Mouse (Mus musculus): Measurements from ENCODE around the gene Sema6b. TPM values are rescaled to one million over a fixed set of nuclear protein-coding genes. Genes with fewer than 3 reads are reported as not detected.

Gene Sema6b
- polyA plus RNA-seq, 1 experiment from 2014 or later, result 12.7 TPM

DNA sequence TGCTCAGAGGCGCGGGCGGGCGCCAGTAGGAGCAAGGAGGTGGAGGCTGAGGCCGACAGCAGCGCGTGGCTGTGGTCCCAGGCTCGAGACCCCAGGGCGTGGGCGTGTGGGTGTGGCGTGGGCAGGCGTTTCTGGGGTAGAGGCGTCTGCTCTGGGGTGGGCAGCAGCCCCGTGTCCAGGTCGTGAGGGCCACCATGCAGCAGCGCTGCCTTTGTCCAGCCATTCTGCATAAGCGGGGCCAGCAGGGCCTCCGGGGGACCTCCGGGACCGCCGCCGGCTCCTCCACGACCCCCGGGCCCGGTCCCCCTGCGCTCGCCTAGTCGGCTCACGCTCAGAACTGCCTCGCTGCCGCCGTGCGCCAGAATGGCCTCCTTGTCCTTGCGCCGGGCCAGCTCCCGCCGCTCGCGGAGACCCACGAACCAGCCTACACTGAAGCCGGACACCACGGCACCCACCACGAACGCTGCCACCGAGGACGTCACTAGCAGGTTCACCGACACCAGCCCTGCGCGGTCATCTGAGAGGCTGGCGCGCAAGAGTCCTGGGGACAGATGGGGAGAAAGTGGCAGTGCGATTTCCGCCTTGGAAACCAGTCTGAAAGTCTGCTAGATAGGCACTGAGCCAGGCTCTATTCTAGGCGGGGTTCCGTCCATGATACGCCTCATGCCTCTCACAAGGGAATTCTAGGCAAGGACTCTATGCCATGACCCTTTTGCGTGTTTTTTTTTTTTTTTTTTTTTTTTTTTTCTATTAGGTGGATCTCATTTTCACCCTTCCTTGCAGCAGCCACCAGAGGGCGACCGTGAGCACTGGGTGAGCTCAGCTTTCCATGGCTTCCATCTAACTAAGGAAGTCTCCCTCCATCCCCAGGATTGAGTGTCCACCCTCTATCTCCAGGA, 15.5 kb downstream of the Sema6b start:
- H3K27me3 ChIP-seq (replicated peaks; ENCODE audit: control insufficient read depth, insufficient read depth, low read length), result peaks cover 38% of the 10 kb centered on the region
- H3K9me3 ChIP-seq (ENCODE audit: control insufficient read depth, low read length), result peaks cover 14% of the 10 kb centered on the region
- ATAC-seq, result no peak
- H3K4me3 ChIP-seq (ENCODE audit: low read length), result peak overlapping the region; percentile 24; the same call in 1 of the 2 replicates
- peak overlapping the region; percentile 31; the same call in 1 of the 2 replicates for H3K9ac ChIP-seq (ENCODE audit: low read depth, low read length)
- peaks cover 3% of the 10 kb centered on the region; the same call in 1 of the 2 replicates for H3K4me1 ChIP-seq (ENCODE audit: control insufficient read depth, insufficient read depth, low read depth, low read length)
- H3K27ac ChIP-seq (ENCODE audit: low read depth, low read length), result no peak overlapping the region
- peaks cover 52% of the 10 kb centered on the region for H3K36me3 ChIP-seq (ENCODE audit: control insufficient read depth, insufficient read depth, low read length)
- peak overlapping the region; percentile 44 for H3K4me2 ChIP-seq (ENCODE audit: low read length)
- whole genome bisulfite sequencing, result 11% methylated on average over 57 of the region's 59 CpGs

DNA sequence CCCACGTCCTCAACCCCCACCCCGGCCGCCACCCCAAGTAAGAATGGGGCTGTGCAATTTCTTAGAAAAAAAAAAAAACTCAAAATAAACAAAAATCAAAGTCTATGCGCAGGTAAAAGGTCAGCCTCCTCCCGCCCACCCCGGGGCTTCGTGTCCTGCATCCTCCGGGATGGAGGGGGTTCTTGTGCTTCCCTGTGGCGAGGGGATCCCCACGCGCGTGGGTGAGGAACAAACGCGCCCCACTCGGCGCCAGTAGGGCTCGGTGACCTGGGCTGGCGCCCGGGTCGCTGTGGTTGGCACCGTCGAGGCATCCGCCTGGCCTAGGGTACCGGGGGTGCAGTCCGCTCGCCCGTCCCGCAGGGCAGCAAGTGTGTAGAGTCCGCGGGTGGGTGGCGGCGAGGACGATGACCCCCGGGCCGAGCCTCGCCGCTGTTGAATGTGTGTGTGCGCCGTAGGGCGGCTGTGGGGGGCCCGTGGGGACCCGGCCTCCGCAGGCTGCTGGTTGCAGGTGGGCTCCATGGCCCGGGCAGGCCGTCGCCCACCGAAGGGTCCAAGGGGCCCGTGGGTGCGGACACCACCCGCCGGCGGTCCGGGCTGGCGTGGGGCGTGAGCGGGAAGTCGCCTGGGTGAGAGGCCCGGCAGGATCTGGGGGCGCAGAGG, 16.3 kb downstream of the Sema6b start:
- no peak overlapping the region for H3K9ac ChIP-seq (ENCODE audit: low read depth, low read length)
- H3K9me3 ChIP-seq (ENCODE audit: control insufficient read depth, low read length), result peaks cover 14% of the 10 kb centered on the region
- 0 out of 2 replicates have a peak overlapping the region, but pooled peaks have one; percentile 24 for H3K4me3 ChIP-seq (ENCODE audit: low read length)
- WGBS, result 42% methylated on average over 58 of the region's 59 CpGs
- H3K4me2 ChIP-seq (ENCODE audit: low read length), result peak overlapping the region; percentile 44
- H3K4me1 ChIP-seq (ENCODE audit: control insufficient read depth, insufficient read depth, low read depth, low read length), result peaks cover 3% of the 10 kb centered on the region; the same call in 1 of the 2 replicates
- H3K27ac ChIP-seq (ENCODE audit: low read depth, low read length), result no peak overlapping the region
- H3K36me3 ChIP-seq (ENCODE audit: control insufficient read depth, insufficient read depth, low read length), result peaks cover 47% of the 10 kb centered on the region
- no peak for ATAC-seq
- peaks cover 43% of the 10 kb centered on the region for H3K27me3 ChIP-seq (replicated peaks; ENCODE audit: control insufficient read depth, insufficient read depth, low read length)

DNA sequence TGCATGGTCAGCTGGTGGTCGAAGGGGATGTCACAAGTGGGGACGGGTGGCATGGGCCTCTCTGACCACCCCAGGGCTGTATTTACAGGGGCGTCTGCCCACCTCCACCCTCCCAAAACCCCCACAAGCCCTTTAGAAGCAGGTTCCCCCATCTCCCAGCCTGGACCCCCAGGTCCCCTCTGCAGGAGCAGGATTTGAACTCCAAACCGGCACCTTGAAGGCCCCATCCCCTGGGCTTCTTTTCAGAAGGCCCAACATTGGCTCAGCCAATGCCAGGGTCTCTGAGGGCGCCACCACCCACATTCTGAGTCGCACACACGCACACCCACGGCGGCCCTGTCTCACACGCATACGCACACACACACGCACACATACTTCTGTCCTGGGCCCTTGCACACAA, 17.0 kb downstream of the Sema6b start:
- peaks cover 49% of the 10 kb centered on the region for H3K27me3 ChIP-seq (replicated peaks; ENCODE audit: control insufficient read depth, insufficient read depth, low read length)
- peaks cover 47% of the 10 kb centered on the region for H3K36me3 ChIP-seq (ENCODE audit: control insufficient read depth, insufficient read depth, low read length)

DNA sequence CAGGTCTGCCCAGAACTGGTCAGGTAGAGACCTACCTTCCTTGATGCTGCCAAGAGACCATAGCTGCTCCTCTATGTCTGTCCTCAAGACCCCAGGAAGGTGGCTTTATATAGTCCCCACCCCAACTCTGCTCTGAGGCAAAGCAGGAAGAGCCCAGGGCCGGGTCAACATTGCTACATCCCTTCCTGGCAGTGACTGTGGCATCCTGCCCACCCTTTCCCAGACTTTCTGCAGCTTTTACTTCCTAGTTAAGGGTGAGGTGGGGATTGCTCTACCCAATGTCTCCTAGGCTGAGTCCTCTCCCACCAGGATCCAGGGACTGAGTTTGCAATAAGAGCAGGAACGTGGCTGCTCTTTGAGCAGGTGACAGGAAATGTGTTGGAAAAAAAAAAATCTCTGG, 18.3 kb downstream of the Sema6b start, which contains the start of gene Lrg1:
Lrg1 (minus strand) TSS at position 176 of the 400 bp plus-strand sequence.
- no peak for ATAC-seq
- peaks cover 49% of the 10 kb centered on the region for H3K27me3 ChIP-seq (replicated peaks; ENCODE audit: control insufficient read depth, insufficient read depth, low read length)
- WGBS, result 55% methylated on average over 2 of the region's 2 CpGs

More for the DNA sequence above, 17.0 kb downstream of the Sema6b start:
- H3K27ac ChIP-seq (ENCODE audit: low read depth, low read length), result no peak overlapping the region
- WGBS, result 88% methylated on average over 12 of the region's 12 CpGs
- peaks cover 3% of the 10 kb centered on the region; the same call in 1 of the 2 replicates for H3K4me1 ChIP-seq (ENCODE audit: control insufficient read depth, insufficient read depth, low read depth, low read length)
- H3K4me2 ChIP-seq (ENCODE audit: low read length), result no peak overlapping the region
- H3K9me3 ChIP-seq (ENCODE audit: control insufficient read depth, low read length), result peaks cover 14% of the 10 kb centered on the region
- H3K9ac ChIP-seq (ENCODE audit: low read depth, low read length), result no peak overlapping the region
- no peak overlapping the region for H3K4me3 ChIP-seq (ENCODE audit: low read length)
- ATAC-seq, result no peak

DNA sequence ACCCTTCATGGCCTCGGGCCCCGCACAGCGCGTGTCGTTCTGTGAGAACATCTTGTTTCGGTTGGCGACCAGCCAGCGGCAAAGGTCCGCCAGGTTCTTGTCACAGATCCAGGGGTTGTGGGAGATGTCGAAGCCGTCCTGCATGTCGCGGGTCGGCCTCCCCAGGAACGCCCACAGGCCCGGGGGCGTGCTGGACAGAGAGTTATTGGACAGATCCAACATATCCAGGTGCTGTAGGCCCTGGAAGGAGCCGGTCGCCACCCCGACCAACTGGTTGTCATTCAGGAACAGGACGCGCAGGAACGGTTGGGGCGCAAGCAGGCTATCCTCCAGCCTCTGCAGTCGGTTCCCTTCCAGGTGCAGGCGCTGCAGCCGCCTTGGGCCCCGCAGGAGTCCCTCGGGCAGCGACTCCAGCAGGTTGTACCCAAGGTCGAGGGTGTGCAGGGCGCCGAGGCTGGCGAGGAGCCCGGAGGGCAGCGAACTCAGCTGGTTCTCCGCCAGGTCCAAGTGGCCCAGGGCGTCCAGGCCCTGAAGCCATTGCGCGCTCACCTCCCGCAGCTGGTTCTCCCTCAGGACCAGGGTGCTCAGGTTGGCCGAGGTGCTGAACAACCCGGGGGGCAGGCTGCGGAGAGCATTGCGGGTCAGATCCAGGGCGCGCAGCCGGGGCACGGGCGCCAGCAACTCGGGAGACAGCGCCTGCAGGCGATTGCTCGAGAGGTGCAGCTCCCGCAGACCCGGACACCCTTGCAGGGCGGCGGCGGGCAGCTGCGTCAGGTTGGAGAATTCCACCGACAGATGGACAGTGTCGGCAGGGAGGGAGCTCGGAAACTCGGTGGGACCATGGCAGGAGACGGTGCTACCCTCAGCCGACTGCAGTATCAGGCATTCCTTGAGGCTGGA, 19.9 kb downstream of the Sema6b start:
- H3K4me1 ChIP-seq (ENCODE audit: control insufficient read depth, insufficient read depth, low read depth, low read length), result peaks cover 8% of the 10 kb centered on the region
- peaks cover 25% of the 10 kb centered on the region for H3K36me3 ChIP-seq (ENCODE audit: control insufficient read depth, insufficient read depth, low read length)
- WGBS, result 10% methylated on average over 66 of the region's 66 CpGs
- no peak overlapping the region for H3K4me3 ChIP-seq (ENCODE audit: low read length)
- peaks cover 14% of the 10 kb centered on the region for H3K9me3 ChIP-seq (ENCODE audit: control insufficient read depth, low read length)
- no peak for ATAC-seq
- H3K27ac ChIP-seq (ENCODE audit: low read depth, low read length), result no peak overlapping the region
- no peak overlapping the region; the same call in 1 of the 2 replicates for H3K9ac ChIP-seq (ENCODE audit: low read depth, low read length)
- peaks cover 49% of the 10 kb centered on the region for H3K27me3 ChIP-seq (replicated peaks; ENCODE audit: control insufficient read depth, insufficient read depth, low read length)
- H3K4me2 ChIP-seq (ENCODE audit: low read length), result peak overlapping the region; percentile 20

More for the DNA sequence above, 18.3 kb downstream of the Sema6b start, which contains the start of gene Lrg1:
- H3K4me2 ChIP-seq (ENCODE audit: low read length), result no peak within 1 kb of the TSS
- peaks cover 37% of the 10 kb centered on the region for H3K36me3 ChIP-seq (ENCODE audit: control insufficient read depth, insufficient read depth, low read length)
- no peak within 1 kb of the TSS for H3K9ac ChIP-seq (ENCODE audit: low read depth, low read length)
- H3K4me1 ChIP-seq (ENCODE audit: control insufficient read depth, insufficient read depth, low read depth, low read length), result peaks cover 8% of the 10 kb centered on the region
- no peak within 1 kb of the TSS for H3K27ac ChIP-seq (ENCODE audit: low read depth, low read length)
- H3K4me3 ChIP-seq (ENCODE audit: low read length), result no peak within 1 kb of the TSS
- H3K9me3 ChIP-seq (ENCODE audit: control insufficient read depth, low read length), result peaks cover 14% of the 10 kb centered on the region

DNA sequence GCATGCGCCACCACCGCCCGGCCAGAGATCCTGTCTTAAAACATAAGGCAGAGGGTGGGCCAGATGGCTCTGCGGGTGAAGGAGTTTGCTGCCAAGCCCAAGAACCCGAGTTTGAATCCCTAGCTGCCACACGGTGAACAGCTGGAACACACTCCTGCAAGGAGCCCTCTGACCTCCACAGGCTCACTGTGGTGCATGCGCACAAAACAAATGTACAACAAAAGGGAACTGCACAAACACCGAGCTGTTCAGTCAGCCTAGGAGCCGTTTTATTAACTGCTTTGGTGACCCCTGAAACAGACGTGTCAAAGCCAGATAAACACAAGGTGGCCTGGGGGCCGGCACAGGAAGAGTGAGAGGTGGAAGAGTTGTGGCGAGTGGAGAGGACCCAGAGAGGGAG, 20.7 kb downstream of the Sema6b start:
- Histone ChIP-seq H3K4me1 (ENCODE audit: control insufficient read depth, insufficient read depth, low read depth, low read length) (peaks cover 8% of the 10 kb centered on the region), H3K36me3 (ENCODE audit: control insufficient read depth, insufficient read depth, low read length) (peaks cover 20% of the 10 kb centered on the region), H3K9me3 (ENCODE audit: control insufficient read depth, low read length) (peaks cover 14% of the 10 kb centered on the region), H3K27ac (ENCODE audit: low read depth, low read length) (no peak overlapping the region), H3K27me3 (replicated peaks; ENCODE audit: control insufficient read depth, insufficient read depth, low read length) (peaks cover 46% of the 10 kb centered on the region), H3K4me2 (ENCODE audit: low read length) (no peak overlapping the region; the same call in 1 of the 2 replicates), H3K4me3 (ENCODE audit: low read length) (no peak overlapping the region), H3K9ac (ENCODE audit: low read depth, low read length) (no peak overlapping the region; the same call in 1 of the 2 replicates)
- no peak for ATAC-seq
- WGBS, result 38% methylated on average over 12 of the region's 12 CpGs

DNA sequence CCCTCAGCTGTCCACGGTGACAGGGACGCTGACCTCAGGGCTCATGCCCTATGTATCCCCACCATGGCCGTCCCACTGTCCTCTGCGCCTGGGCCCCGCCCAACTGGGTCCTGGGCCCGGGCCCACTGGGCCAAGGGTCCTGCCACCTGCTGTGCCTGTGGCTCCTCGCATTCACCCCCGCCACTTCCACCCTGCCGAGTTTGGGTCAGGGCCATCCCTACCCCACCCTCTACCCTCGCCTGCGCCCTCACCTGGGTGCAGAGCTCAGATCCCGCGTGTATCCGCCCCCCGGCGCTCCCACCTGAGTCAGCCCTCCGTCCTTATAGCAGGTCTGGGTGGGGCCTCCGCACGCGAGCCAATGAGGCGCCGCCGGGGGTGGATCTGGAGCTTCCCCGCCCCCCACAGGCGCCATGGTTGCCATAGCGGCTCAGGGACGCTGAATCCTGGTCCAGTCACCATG, 22.9 kb downstream of the Sema6b start, which contains the start of gene Plin5:
Plin5 (minus strand) TSS at position 346 of the 460 bp plus-strand sequence.
- no peaks in the 10 kb centered on the region; the same call in 1 of the 2 replicates for H3K36me3 ChIP-seq (ENCODE audit: control insufficient read depth, insufficient read depth, low read length)
- 2% methylated on average over 25 of the region's 27 CpGs for WGBS

DNA sequence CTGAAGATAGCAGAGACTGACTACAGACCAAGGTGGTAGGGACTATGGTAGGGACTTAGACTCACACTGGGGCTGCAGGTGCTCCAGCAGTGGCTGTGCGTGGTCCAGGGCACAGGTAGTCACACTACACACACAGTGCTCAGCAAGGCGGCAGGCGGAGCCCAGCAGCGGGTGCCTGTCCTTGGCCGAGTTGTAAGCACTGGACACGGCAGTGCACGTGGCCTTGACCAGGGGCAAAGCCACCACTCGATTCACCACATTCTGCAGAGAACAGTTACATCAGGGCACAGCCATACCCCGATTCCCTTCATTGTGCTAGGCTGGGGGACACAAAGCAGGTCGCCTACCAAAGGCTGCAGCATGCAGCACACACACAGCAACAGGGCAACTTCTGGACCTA, 23.9 kb downstream of the Sema6b start:
- no peak for ATAC-seq
- Histone ChIP-seq H3K9me3 (ENCODE audit: control insufficient read depth, low read length) (no peaks in the 10 kb centered on the region), H3K4me2 (ENCODE audit: low read length) (no peak overlapping the region), H3K36me3 (ENCODE audit: control insufficient read depth, insufficient read depth, low read length) (no peaks in the 10 kb centered on the region), H3K9ac (ENCODE audit: low read depth, low read length) (no peak overlapping the region), H3K27me3 (replicated peaks; ENCODE audit: control insufficient read depth, insufficient read depth, low read length) (peaks cover 18% of the 10 kb centered on the region), H3K4me3 (ENCODE audit: low read length) (no peak overlapping the region), H3K27ac (ENCODE audit: low read depth, low read length) (no peak overlapping the region), H3K4me1 (ENCODE audit: control insufficient read depth, insufficient read depth, low read depth, low read length) (peaks cover 8% of the 10 kb centered on the region)
- WGBS, result 80% methylated on average over 10 of the region's 10 CpGs

More for the DNA sequence above, 22.9 kb downstream of the Sema6b start, which contains the start of gene Plin5:
- Histone ChIP-seq H3K27me3 (replicated peaks; ENCODE audit: control insufficient read depth, insufficient read depth, low read length) (peaks cover 29% of the 10 kb centered on the region), H3K9me3 (ENCODE audit: control insufficient read depth, low read length) (peaks cover 4% of the 10 kb centered on the region), H3K4me3 (ENCODE audit: low read length) (peak within 1 kb of the TSS; percentile 35), H3K4me2 (ENCODE audit: low read length) (peak within 1 kb of the TSS; percentile 50), H3K27ac (ENCODE audit: low read depth, low read length) (no peak within 1 kb of the TSS), H3K9ac (ENCODE audit: low read depth, low read length) (peak within 1 kb of the TSS; percentile 6; the same call in 1 of the 2 replicates), H3K4me1 (ENCODE audit: control insufficient read depth, insufficient read depth, low read depth, low read length) (peaks cover 8% of the 10 kb centered on the region)
- ATAC-seq, result peak; percentile 67

All from hindbrain, embryonic 16.5 days (tissue).